Mouse (Mus musculus) thymus, adult 2 months (tissue): ENCODE data around the gene Mff.

Experiments used
- CTCF ChIP-seq: fragments of 200-500 bp; IDR thresholded peaks from 2 replicates; pipeline ENCODE4 v1.5.1; 2012; ENCODE audit warnings: mild to moderate bottlenecking, control low read depth, low read length, moderate library complexity, borderline replicate concordance; ENCODE audit not compliant: control insufficient read depth, poor library complexity, insufficient read depth; ENCODE audit errors: extremely low read depth
- POLR2A ChIP-seq: fragments of 200-500 bp; IDR thresholded peaks from 2 replicates; pipeline ENCODE4 v1.6.1; 2012; ENCODE audit warnings: mild to moderate bottlenecking, low read length, control low read depth, moderate library complexity; ENCODE audit not compliant: control insufficient read depth, poor library complexity, insufficient read depth; ENCODE audit errors: extremely low read depth

DNA sequence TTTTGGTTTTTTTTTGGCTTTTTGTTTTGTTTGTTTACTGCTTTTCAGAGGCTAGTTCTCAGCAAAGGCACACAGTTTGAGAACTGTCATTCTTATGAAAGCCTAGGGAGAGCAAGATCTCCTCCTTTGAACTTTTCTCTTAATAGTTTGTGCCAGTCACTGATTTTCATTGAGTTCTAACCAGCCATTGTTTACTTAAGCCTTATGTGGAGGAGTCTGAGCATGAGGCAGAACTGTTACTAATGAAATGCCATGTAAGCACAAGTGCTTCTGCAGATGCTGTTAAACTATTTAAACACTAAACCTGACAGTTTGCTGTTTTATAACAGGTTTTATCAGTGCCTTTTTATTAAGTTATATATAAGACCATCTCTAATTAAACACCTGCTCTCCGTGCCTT is 13.4 kb downstream of the Mff start:
- no peak for TF ChIP-seq CTCF
- no peak for TF ChIP-seq POLR2A
